Mouse (Mus musculus): ENCODE data around the gene Rimklb.
"Not testable (repeated sequence)": the region's sequence is repeated elsewhere in the genome, so short reads cannot be mapped to it uniquely, and the experiment has no call there.

Gene Rimklb

GRCm38 (mm10) chr6:122498661-122499060 is at the start of gene Rimklb:
Rimklb (minus strand) TSS chr6:122498761.
- no peak for DNase-seq (ENCODE audit: low spot score in 2 of 2)

DNA sequence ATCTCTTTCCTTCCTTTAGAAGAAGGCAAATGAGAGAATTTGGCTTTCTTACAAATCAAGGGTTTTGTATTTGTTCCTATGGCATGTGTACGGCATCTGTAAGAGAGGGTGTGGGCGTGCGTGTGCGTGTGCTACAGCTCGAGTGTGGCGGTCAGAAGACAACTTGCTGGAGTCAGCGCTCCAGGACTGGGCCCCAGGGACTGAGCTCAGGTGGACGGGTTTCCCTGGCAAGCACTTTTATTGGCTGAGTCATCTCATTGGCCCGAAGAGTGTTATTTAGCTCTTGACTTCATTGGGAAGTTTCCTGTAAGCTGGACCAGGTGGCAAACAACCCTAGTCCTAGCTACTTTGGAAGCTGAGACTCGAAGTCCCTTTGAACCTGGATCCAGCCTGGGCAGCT is 47.4 kb upstream of the Rimklb start:
- DNase-seq (ENCODE audit: low spot score in 2 of 2) = no peak

- DNase-seq (ENCODE audit: low spot score in 2 of 2) = no peak
These were observed 46.8 kb upstream of the Rimklb start for GRCm38 (mm10) chr6:122545289-122545882.

DNA sequence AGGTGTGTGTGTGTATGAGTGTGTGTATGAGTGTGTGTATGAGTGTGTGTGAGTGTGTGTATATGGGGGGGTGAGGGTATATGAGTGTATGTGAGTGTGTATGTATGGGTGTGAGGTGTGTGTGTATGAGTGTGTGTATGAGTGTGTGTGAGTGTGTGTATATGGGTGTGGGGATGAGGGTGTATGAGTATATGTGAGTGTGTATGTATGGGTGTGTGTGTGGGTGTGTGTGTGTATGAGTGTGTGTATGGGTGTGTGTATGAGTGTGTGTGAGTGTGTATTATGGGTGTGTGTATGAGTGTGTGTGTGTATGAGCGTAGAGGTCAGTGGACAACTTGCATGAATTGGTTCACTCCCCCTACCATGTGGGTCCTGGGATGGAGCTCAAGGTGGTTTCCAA is 46.1 kb upstream of the Rimklb start:
- DNase-seq (ENCODE audit: low spot score in 2 of 2) = no peak

- no peak for DNase-seq (ENCODE audit: low spot score in 2 of 2)
These were observed 45.0 kb upstream of the Rimklb start for GRCm38 (mm10) chr6:122543574-122543973.

DNA sequence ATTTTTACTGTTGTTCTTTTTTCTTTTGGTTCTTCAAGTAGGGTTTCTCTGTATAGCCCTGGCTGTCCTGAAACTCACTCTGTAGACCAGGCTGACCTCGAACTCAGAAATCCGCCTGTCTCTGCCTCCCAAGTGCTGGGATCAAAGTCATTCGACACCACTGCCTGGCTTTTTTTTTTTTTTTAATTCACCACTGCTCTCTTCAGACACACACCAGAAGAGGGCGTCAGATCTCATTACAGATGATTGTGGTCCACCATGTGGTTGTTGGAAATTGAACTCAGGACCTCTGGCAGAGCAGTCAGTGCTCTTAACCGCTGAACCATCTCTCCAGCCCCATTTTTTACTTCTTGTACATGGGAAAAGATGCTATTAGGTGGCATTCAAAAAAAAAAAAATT is 43.9 kb upstream of the Rimklb start:
- not testable (repeated sequence) for DNase-seq (ENCODE audit: low spot score in 2 of 2)

DNA sequence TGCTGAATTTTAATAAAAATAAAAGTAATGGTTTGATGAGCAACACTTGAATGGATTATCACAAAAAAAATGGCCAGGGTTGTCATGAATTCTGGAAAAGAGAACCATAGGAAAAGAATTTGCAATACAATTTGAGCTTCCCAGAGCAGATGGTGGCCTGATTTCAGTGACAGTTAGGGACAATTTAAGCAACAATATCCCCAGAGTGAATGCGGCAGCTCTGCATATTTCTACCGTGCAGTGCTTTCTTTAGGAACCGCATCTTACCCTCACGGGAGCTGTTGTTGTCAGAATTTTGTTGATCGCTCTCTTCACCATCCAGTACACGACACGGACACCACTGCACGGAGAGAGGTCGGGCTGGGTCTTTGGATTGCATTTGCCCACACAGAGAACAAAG is 41.0 kb upstream of the Rimklb start:
- no peak for DNase-seq (ENCODE audit: low spot score in 2 of 2)

GRCm38 (mm10) chr6:122534032-122534431 is 35.5 kb upstream of the Rimklb start:
- no peak for DNase-seq (ENCODE audit: low spot score in 2 of 2)

GRCm38 (mm10) chr6:122532883-122533302 is 34.3 kb upstream of the Rimklb start:
- DNase-seq (ENCODE audit: low spot score in 2 of 2) = peak; percentile 34 to 42

GRCm38 (mm10) chr6:122531466-122532174 is 33.1 kb upstream of the Rimklb start:
- DNase-seq (ENCODE audit: low spot score in 2 of 2) = no peak

DNA sequence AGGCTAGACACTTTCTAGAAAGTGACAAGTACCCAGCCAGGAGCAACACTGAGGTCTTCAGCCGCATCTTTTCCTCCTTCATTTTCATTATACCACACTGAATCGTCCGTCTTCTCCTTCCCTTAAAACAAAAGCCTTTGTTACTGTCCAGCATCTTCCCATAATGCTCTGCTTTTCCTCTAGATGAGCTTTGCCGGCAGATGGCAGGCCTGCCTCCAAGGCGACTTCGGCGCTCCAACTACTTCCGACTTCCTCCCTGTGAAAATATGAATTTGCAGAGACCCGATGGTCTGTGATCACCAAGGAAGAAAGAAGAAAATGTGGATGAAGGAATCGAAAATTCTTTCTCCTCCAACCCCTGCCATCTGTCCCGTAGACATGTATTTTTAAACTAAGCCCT is 29.6 kb upstream of the Rimklb start:
- DNase-seq (ENCODE audit: low spot score in 2 of 2) = no peak

DNA sequence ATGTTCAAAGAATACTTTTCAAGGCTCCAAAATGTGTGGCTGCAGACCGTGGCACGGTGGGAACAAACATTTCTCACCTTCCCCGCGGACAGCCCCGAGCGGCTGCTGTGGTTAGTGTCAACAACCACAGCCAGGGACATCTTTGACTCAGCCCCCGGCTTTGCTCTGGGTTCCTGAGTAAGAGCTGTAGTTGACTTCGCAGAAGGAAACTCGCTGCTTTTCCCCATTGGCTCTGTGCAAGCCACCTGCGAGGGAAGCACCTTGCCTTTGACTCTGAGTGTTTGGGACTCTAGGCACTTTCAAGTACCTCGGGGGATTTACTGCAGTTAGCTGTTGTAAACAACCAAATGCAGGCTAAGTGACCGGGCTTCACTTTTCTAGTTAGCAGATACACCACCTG is 29.0 kb upstream of the Rimklb start:
- DNase-seq (ENCODE audit: low spot score in 2 of 2) = peak; percentile 57 to 71

- no peak for DNase-seq (ENCODE audit: low spot score in 2 of 2)
These were observed 24.7 kb upstream of the Rimklb start for GRCm38 (mm10) chr6:122523289-122523688.

- no peak for DNase-seq (ENCODE audit: low spot score in 2 of 2)
These were observed 24.0 kb upstream of the Rimklb start for GRCm38 (mm10) chr6:122522595-122522994.

GRCm38 (mm10) chr6:122519384-122519783 is 20.8 kb upstream of the Rimklb start:
- no peak for DNase-seq (ENCODE audit: low spot score in 2 of 2)

GRCm38 (mm10) chr6:122517668-122518067 is 19.1 kb upstream of the Rimklb start:
- no peak for DNase-seq (ENCODE audit: low spot score in 2 of 2)

DNA sequence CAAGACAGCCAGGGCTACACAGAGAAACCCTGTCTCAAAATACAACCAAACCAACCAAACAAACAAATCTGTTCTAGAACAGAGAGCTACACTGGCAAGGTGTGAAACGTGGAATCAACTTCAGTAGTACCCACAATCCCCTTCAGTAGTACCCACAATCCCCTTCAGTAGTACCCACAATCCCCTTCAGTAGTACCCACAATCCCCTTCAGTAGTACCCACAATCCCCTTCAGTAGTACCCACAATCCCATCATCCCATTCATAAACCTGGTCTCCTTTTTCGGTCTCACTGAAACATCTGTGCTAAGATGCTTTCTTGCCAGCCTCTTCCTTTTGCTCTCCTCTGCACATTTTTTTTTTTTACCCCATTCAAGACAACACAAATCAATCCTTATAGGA is 17.2 kb upstream of the Rimklb start:
- DNase-seq (ENCODE audit: low spot score in 2 of 2) = not testable (repeated sequence)

DNA sequence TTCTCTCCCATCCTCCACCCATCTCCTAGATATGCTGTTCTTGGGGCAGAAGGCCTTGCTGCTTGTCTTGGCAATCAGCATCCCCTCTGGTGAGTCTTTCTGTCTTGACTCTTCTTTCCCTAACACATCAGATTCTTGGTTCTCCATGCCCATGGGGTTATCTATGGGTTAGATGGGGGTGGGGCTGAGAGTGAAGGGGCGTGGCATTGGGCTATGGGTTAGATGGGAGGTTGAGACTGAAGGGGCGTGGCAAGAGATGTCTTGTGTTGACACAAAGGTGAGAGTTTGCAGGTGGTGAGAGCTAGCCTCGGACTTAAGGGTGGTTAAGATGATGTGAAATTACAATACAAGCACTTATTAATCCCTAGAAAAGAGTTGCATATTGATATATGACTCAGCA is 15.8 kb upstream of the Rimklb start:
- DNase-seq (ENCODE audit: low spot score in 2 of 2) = no peak

DNA sequence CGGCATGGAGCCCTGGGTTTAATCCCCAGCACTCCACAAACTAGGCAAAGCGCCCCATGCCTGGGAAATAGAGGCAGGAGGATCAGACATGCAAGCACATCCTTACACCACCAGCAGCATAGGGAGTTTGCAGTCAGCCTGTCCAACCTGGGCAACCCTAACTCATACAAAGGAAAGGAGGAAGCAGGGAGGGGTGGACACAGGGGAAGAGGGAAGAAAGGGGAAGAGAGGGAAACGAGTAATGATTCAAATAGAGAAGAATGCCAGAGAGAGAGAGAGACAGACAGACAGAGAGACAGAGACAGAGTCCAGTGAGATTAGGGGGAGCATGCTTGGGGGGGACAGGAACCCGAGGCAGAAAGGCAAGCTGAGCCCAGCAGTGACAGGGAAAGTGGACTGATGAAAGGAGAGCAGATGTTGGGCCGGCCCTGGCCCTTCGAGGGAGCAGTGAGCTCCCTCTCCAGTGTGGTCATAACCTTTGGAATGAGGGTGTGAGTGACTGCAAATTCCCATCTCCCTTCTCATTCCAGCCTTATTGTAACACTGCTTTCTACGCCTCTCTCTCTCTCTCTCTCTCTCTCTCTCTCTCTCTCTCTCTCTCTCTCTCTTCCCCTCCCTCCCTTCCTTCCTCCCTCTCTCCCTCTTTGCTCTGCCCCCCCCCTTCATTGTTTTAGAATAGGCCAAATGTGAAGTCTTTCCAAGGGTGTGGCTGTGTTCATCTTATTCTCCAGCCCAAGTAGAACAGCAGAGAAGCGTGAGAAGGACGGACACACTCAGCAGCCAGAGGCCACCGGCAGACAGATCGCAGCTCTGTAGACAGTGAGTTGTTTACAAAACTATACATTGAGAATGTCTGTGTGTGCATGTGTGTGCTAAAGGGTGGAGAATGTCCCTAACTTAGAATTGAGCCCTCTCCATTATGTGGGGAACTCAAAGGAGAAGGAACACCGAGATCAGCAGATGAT is 14.6 kb upstream of the Rimklb start:
- no peak for DNase-seq (ENCODE audit: low spot score in 2 of 2)

DNA sequence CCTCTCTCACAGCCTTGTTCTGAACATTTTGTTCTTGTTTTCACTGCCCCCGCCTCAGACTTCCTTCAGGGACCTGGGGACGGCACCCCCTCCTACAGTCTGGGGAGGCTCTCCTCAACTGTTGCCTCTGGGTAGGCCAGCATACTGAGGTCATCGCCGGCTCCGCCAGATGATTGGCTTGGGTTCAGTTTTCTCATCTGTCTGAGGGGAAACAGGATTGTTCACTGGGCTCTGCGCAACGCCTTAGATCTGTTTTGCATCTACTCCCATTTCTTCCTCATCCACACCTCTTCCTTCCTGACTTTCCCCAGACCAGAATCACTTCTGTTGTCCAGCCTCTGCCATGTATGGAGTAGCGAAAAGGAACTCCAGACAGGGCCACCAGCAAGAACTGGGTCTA is 9.9 kb upstream of the Rimklb start:
- no peak for DNase-seq (ENCODE audit: low spot score in 2 of 2)

- no peak for DNase-seq (ENCODE audit: low spot score in 2 of 2)
These were observed 7.0 kb upstream of the Rimklb start, which contains the start of gene Mfap5 for GRCm38 (mm10) chr6:122505545-122505944. Mfap5 (plus strand) TSS chr6:122505845.

- no peak for DNase-seq (ENCODE audit: low spot score in 2 of 2)
These were observed 6.5 kb upstream of the Rimklb start for GRCm38 (mm10) chr6:122505041-122505440.
